ENCODE assay signal across 28 mouse cellular contexts in genomic region chr7:73343852-73344251, GRCm38 (mm10). TPM values are rescaled to one million over a fixed set of nuclear protein-coding genes. Genes with fewer than 3 reads are reported as not detected.
DNase-seq lines count a peak whose midpoint lies in the region; ATAC-seq lines count a peak whose summit lies in the region.
"Had no signal": no experiment of that assay in that cellular context is flagged by ENCODE, and none has a peak within 500 bp of the region (broad histone marks: within the 10 kb centered on the region; RNA-seq: fewer than 3 reads in every experiment).

No protein-coding gene starts in this region.

- no peak overlapping the region for H3K4me2 ChIP-seq in forebrain, embryonic 12.5 days
- H3K4me2 ChIP-seq in hindbrain, embryonic 13.5 days: no peak overlapping the region
- no peak overlapping the region for H3K4me2 ChIP-seq in hindbrain, embryonic 16.5 days (ENCODE audit: low read length)
- no peak overlapping the region for H3K4me2 ChIP-seq in neural tube, embryonic 12.5 days (replicated peaks)
- no peak overlapping the region for H3K4me2 ChIP-seq in neural tube, embryonic 15.5 days
- H3K4me2 ChIP-seq in neural tube, embryonic 14.5 days (ENCODE audit: low read depth, low read length): no peak overlapping the region
- H3K4me2 ChIP-seq: embryonic facial prominence, embryonic 13.5 days; heart, embryonic 12.5 days; heart, embryonic 15.5 days; hindbrain, embryonic 15.5 days; intestine, embryonic 15.5 days had no signal

- H3K9me3 ChIP-seq in forebrain, embryonic 12.5 days: no peaks in the 10 kb centered on the region
- H3K9me3 ChIP-seq in forebrain, embryonic 10.5 days: no peaks in the 10 kb centered on the region
- H3K9me3 ChIP-seq in hindbrain, embryonic 13.5 days: no peaks in the 10 kb centered on the region
- H3K9me3 ChIP-seq in hindbrain, embryonic 16.5 days (ENCODE audit: control insufficient read depth, low read length): no peaks in the 10 kb centered on the region
- no peaks in the 10 kb centered on the region for H3K9me3 ChIP-seq in neural tube, embryonic 12.5 days
- H3K9me3 ChIP-seq in neural tube, embryonic 15.5 days (replicated peaks): no peaks in the 10 kb centered on the region
- H3K9me3 ChIP-seq in neural tube, embryonic 14.5 days (ENCODE audit: control insufficient read depth, low read length): no peaks in the 10 kb centered on the region
- H3K9me3 ChIP-seq: embryonic facial prominence, embryonic 10.5 days; embryonic facial prominence, embryonic 13.5 days; heart, embryonic 12.5 days; heart, embryonic 15.5 days; hindbrain, embryonic 15.5 days; intestine, embryonic 15.5 days had no signal

- H3K4me1 ChIP-seq in forebrain, embryonic 12.5 days: peaks cover 14% of the 10 kb centered on the region
- H3K4me1 ChIP-seq in forebrain, embryonic 10.5 days: peaks cover 15% of the 10 kb centered on the region
- H3K4me1 ChIP-seq in hindbrain, embryonic 13.5 days (replicated peaks): peaks cover 14% of the 10 kb centered on the region
- peaks cover 3% of the 10 kb centered on the region; the same call in 1 of the 2 replicates for H3K4me1 ChIP-seq in hindbrain, embryonic 16.5 days (ENCODE audit: control insufficient read depth, insufficient read depth, low read depth, low read length)
- H3K4me1 ChIP-seq in neural tube, embryonic 12.5 days: peaks cover 9% of the 10 kb centered on the region
- peaks cover 4% of the 10 kb centered on the region for H3K4me1 ChIP-seq in neural tube, embryonic 15.5 days
- H3K4me1 ChIP-seq in neural tube, embryonic 14.5 days (ENCODE audit: control insufficient read depth, insufficient read depth, low read length): 0 out of 2 replicates have a peak, but pooled peaks cover 3% of the 10 kb centered on the region
- H3K4me1 ChIP-seq: intestine, embryonic 15.5 days had no signal

- H3K27ac ChIP-seq in forebrain, embryonic 12.5 days: peak overlapping the region; percentile 25; the same call in 1 of the 2 replicates
- no peak overlapping the region for H3K27ac ChIP-seq in forebrain, embryonic 10.5 days
- H3K27ac ChIP-seq in hindbrain, embryonic 13.5 days: peak overlapping the region; percentile 30; the same call in 1 of the 2 replicates
- no peak overlapping the region for H3K27ac ChIP-seq in hindbrain, embryonic 16.5 days (ENCODE audit: low read depth, low read length)
- no peak overlapping the region for H3K27ac ChIP-seq in neural tube, embryonic 12.5 days
- H3K27ac ChIP-seq in neural tube, embryonic 15.5 days (replicated peaks): no peak overlapping the region; the same call in 1 of the 2 replicates
- H3K27ac ChIP-seq in neural tube, embryonic 14.5 days (ENCODE audit: low read depth, low read length): no peak overlapping the region
- H3K27ac ChIP-seq: embryonic facial prominence, embryonic 10.5 days; embryonic facial prominence, embryonic 13.5 days; gastrocnemius, adult 2 months; heart, embryonic 15.5 days; hindbrain, embryonic 15.5 days; intestine, embryonic 15.5 days had no signal

- DNase-seq in forebrain, embryonic 10.5 days (ENCODE audit: extremely low spot score, low spot score): no peak
- DNase-seq in cerebellum, postnatal 36 days: no peak
- DNase-seq: adrenal gland, postnatal 10 days; adrenal gland, postnatal 36 days; cerebellum, adult 11 months; cerebellum, adult 2 months; cerebellum, adult 9-11 months; cerebellum, postnatal 25 days; embryo, embryonic 11 days; forebrain, postnatal 0 days; gastrocnemius, adult 2 months; gastrocnemius, postnatal 14 days; heart, postnatal 10 days; heart, postnatal 36 days had no signal

- ATAC-seq in forebrain, embryonic 12.5 days (ENCODE audit: low FRiP score): no peak
- no peak for ATAC-seq in hindbrain, embryonic 13.5 days (ENCODE audit: low FRiP score)
- no peak for ATAC-seq in hindbrain, embryonic 16.5 days
- 0 out of 2 replicates have a peak, but pooled peaks have one; percentile 29 for ATAC-seq in neural tube, embryonic 12.5 days (ENCODE audit: low FRiP score, low read depth)
- ATAC-seq in neural tube, embryonic 15.5 days (ENCODE audit: low FRiP score): no peak
- peak; percentile 64; the same call in 1 of the 2 replicates for ATAC-seq in neural tube, embryonic 14.5 days (ENCODE audit: low read depth)
- ATAC-seq: forebrain, embryonic 14.5 days; forebrain, postnatal 0 days; intestine, embryonic 15.5 days had no signal

- no peaks in the 10 kb centered on the region for H3K36me3 ChIP-seq in forebrain, embryonic 12.5 days (replicated peaks)
- H3K36me3 ChIP-seq in forebrain, embryonic 10.5 days (replicated peaks): no peaks in the 10 kb centered on the region
- H3K36me3 ChIP-seq in hindbrain, embryonic 13.5 days: no peaks in the 10 kb centered on the region
- H3K36me3 ChIP-seq in hindbrain, embryonic 16.5 days (ENCODE audit: control insufficient read depth, insufficient read depth, low read length): no peaks in the 10 kb centered on the region
- no peaks in the 10 kb centered on the region for H3K36me3 ChIP-seq in neural tube, embryonic 12.5 days
- no peaks in the 10 kb centered on the region for H3K36me3 ChIP-seq in neural tube, embryonic 15.5 days
- no peaks in the 10 kb centered on the region for H3K36me3 ChIP-seq in neural tube, embryonic 14.5 days (ENCODE audit: control insufficient read depth, insufficient read depth, low read length)
- H3K36me3 ChIP-seq: embryonic facial prominence, embryonic 10.5 days; embryonic facial prominence, embryonic 13.5 days; heart, embryonic 12.5 days; heart, embryonic 15.5 days; hindbrain, embryonic 15.5 days; intestine, embryonic 15.5 days had no signal

- no peaks in the 10 kb centered on the region for H3K27me3 ChIP-seq in forebrain, embryonic 12.5 days
- H3K27me3 ChIP-seq in forebrain, embryonic 10.5 days (ENCODE audit: poor library complexity, severe bottlenecking): no peaks in the 10 kb centered on the region
- no peaks in the 10 kb centered on the region for H3K27me3 ChIP-seq in hindbrain, embryonic 13.5 days
- no peaks in the 10 kb centered on the region for H3K27me3 ChIP-seq in hindbrain, embryonic 16.5 days (replicated peaks; ENCODE audit: control insufficient read depth, insufficient read depth, low read length)
- no peaks in the 10 kb centered on the region for H3K27me3 ChIP-seq in neural tube, embryonic 12.5 days (replicated peaks)
- no peaks in the 10 kb centered on the region for H3K27me3 ChIP-seq in neural tube, embryonic 15.5 days (replicated peaks)
- H3K27me3 ChIP-seq in neural tube, embryonic 14.5 days (ENCODE audit: control insufficient read depth, insufficient read depth, low read length): no peaks in the 10 kb centered on the region
- H3K27me3 ChIP-seq: heart, embryonic 15.5 days; hindbrain, embryonic 15.5 days; intestine, embryonic 15.5 days had no signal

- no peak overlapping the region for H3K9ac ChIP-seq in forebrain, embryonic 12.5 days
- H3K9ac ChIP-seq in hindbrain, embryonic 13.5 days: no peak overlapping the region
- no peak overlapping the region for H3K9ac ChIP-seq in hindbrain, embryonic 16.5 days (ENCODE audit: low read depth, low read length)
- no peak overlapping the region for H3K9ac ChIP-seq in neural tube, embryonic 12.5 days
- H3K9ac ChIP-seq in neural tube, embryonic 15.5 days (replicated peaks): no peak overlapping the region
- no peak overlapping the region for H3K9ac ChIP-seq in neural tube, embryonic 14.5 days (replicated peaks; ENCODE audit: low read depth, low read length)
- H3K9ac ChIP-seq: embryonic facial prominence, embryonic 13.5 days; forebrain, postnatal 0 days; heart, embryonic 12.5 days; heart, embryonic 15.5 days; hindbrain, embryonic 15.5 days; intestine, embryonic 15.5 days had no signal

- H3K4me3 ChIP-seq in forebrain, embryonic 12.5 days (replicated peaks): no peak overlapping the region
- no peak overlapping the region for H3K4me3 ChIP-seq in forebrain, embryonic 10.5 days
- no peak overlapping the region for H3K4me3 ChIP-seq in hindbrain, embryonic 13.5 days
- H3K4me3 ChIP-seq in hindbrain, embryonic 16.5 days (ENCODE audit: low read length): no peak overlapping the region
- H3K4me3 ChIP-seq in neural tube, embryonic 12.5 days: no peak overlapping the region
- H3K4me3 ChIP-seq in neural tube, embryonic 15.5 days (replicated peaks): no peak overlapping the region
- H3K4me3 ChIP-seq in neural tube, embryonic 14.5 days (ENCODE audit: low read depth, low read length): no peak overlapping the region
- H3K4me3 ChIP-seq: embryonic facial prominence, embryonic 10.5 days; embryonic facial prominence, embryonic 13.5 days; erythroblast, embryonic 14.5 days; gastrocnemius, adult 2 months; heart, embryonic 12.5 days; heart, embryonic 15.5 days; hindbrain, embryonic 15.5 days; intestine, embryonic 15.5 days had no signal

- WGBS in forebrain, embryonic 12.5 days: 25% methylated on average over 3 of the region's 3 CpGs
- WGBS in forebrain, embryonic 10.5 days: 23% methylated on average over 3 of the region's 3 CpGs
- 17% methylated on average over 3 of the region's 3 CpGs for WGBS in hindbrain, embryonic 13.5 days
- WGBS in hindbrain, embryonic 16.5 days: 16% methylated on average over 3 of the region's 3 CpGs
- 13% methylated on average over 3 of the region's 3 CpGs for WGBS in neural tube, embryonic 12.5 days
- WGBS in neural tube, embryonic 15.5 days: 18% methylated on average over 3 of the region's 3 CpGs
- 6% methylated on average over 3 of the region's 3 CpGs for WGBS in neural tube, embryonic 14.5 days

RNA-seq across cellular contexts. Expression of gene Rgma, which starts 31.5 kb away (rescaled TPM):
- 37.3 and 42.3 TPM in 2 replicates for polyA plus RNA-seq in forebrain, embryonic 12.5 days (2016; fragmentation: Nextera tagmentation; extraction: Ambion mirVana)
- 26.2 and 26.8 TPM in 2 replicates for polyA plus RNA-seq in forebrain, embryonic 10.5 days (2016; fragmentation: Nextera tagmentation; extraction: Ambion mirVana)
- 40.0 and 41.1 TPM in 2 replicates for polyA plus RNA-seq in hindbrain, embryonic 13.5 days (2015; fragmentation: Nextera tagmentation; extraction: Ambion mirVana)
- polyA plus RNA-seq in hindbrain, embryonic 16.5 days (2015; fragmentation: Nextera tagmentation; extraction: Ambion mirVana): 30.9 and 39.8 TPM in 2 replicates
- 48.8 and 49.0 TPM in 2 replicates for polyA plus RNA-seq in neural tube, embryonic 12.5 days (2016; fragmentation: Nextera tagmentation; extraction: Ambion mirVana)
- 32.3 and 32.7 TPM in 2 replicates for polyA plus RNA-seq in neural tube, embryonic 15.5 days (2015; fragmentation: Nextera tagmentation; extraction: Ambion mirVana)
- polyA plus RNA-seq in neural tube, embryonic 14.5 days (2014; fragmentation: Nextera tagmentation; extraction: Ambion mirVana): 46.6 and 58.4 TPM in 2 replicates
- polyA plus RNA-seq: erythroblast, embryonic 14.5 days had no signal

Comparison
In these comparisons a context has a peak if more than half of its experiments do, and no peak if none do; other contexts are left out.
1. ATAC-seq: peak in neural tube, embryonic 12.5 days (single experiment) and neural tube, embryonic 14.5 days (single experiment); none in forebrain, embryonic 12.5 days (single experiment), hindbrain, embryonic 13.5 days (single experiment), hindbrain, embryonic 16.5 days (single experiment) and neural tube, embryonic 15.5 days (single experiment).
2. H3K27ac ChIP-seq: peak in forebrain, embryonic 12.5 days (single experiment) and hindbrain, embryonic 13.5 days (single experiment); none in forebrain, embryonic 10.5 days (single experiment), hindbrain, embryonic 16.5 days (single experiment), neural tube, embryonic 12.5 days (single experiment), neural tube, embryonic 15.5 days (single experiment) and neural tube, embryonic 14.5 days (single experiment).